Mouse (Mus musculus): ENCODE measurements around the gene Olfr357. TPM values are rescaled to one million over a fixed set of nuclear protein-coding genes. Genes with fewer than 3 reads are reported as not detected.

Olfr357 gene
- not detected for total RNA-seq (2023)

GRCm38 (mm10) chr2:36993527-36993926 is at the start of gene Olfr357:
Gene Olfr357 (plus strand): TSS chr2:36993827.

DNA sequence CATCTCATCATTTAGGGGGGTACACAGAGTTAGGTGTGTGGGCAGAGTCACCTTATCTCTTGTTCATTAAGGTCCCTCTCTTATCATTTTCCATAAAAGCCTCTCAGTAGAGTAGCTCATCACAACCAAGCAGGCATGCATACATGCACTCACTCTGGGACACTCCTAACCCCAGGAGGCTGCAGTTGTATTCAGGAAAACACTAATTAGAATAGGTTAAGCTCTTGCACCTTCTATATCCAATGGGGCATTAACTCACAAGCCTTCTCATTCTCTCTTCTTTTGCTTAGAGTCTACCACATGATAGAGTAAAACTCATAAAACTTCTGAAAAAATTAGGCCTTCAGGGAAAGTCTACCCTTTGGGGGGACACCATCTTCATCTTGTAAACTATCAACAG is 15.6 kb downstream of the Olfr357 start, which contains the start of gene Olfr358:
Gene Olfr358 (minus strand): TSS at position 101 of the 400 bp plus-strand sequence.

Other genes starting within 250 kb of the Olfr357 start
- not detected for gene Olfr348, start 209.6 kb upstream of the Olfr357 start, total RNA-seq (2023)
- gene Olfr50, start 203.3 kb upstream of the Olfr357 start, total RNA-seq (2023), result not detected
- gene Olfr3, start 176.8 kb upstream of the Olfr357 start, total RNA-seq (2023), result not detected
- gene Olfr350, start 147.5 kb upstream of the Olfr357 start, total RNA-seq (2023), result not detected
- not detected for gene Olfr351, start 131.2 kb upstream of the Olfr357 start, total RNA-seq (2023)
- gene Olfr352, start 125.4 kb upstream of the Olfr357 start, total RNA-seq (2023), result not detected
- not detected for gene Olfr353, start 100.9 kb upstream of the Olfr357 start, total RNA-seq (2023)
- gene Olfr354, start 88.1 kb upstream of the Olfr357 start, total RNA-seq (2023), result not detected
- not detected for gene Olfr355, start 64.9 kb upstream of the Olfr357 start, total RNA-seq (2023)
- not detected for gene Olfr356, start 56.7 kb upstream of the Olfr357 start, total RNA-seq (2023)
- gene Olfr358, start 15.5 kb downstream of the Olfr357 start, total RNA-seq (2023), result not detected
- not detected for gene Olfr360, start 71.9 kb downstream of the Olfr357 start, total RNA-seq (2023)
- not detected for gene Olfr361, start 95.5 kb downstream of the Olfr357 start, total RNA-seq (2023)
- gene Olfr362, start 124.1 kb downstream of the Olfr357 start, total RNA-seq (2023), result not detected
- not detected for gene Olfr364-ps1, start 145.5 kb downstream of the Olfr357 start, total RNA-seq (2023)
- gene Olfr365, start 194.4 kb downstream of the Olfr357 start, total RNA-seq (2023), result not detected
- gene Olfr366, start 217.7 kb downstream of the Olfr357 start, total RNA-seq (2023), result not detected